Mouse (Mus musculus): ENCODE results near the gene Rtel1. TPM values are rescaled to one million over a fixed set of nuclear protein-coding genes. Genes with fewer than 3 reads are reported as not detected.

Gene Rtel1
- polyA plus RNA-seq, 1 experiment from 2014 or later: 57.1 TPM

GRCm38 (mm10) chr2:181377230-181377629 is 57.7 kb downstream of the Rtel1 start:
- H3K9me3 ChIP-seq (ENCODE audit: control insufficient read depth, low read length): no peaks in the 10 kb centered on the region
- H3K27me3 ChIP-seq (replicated peaks; ENCODE audit: control insufficient read depth, insufficient read depth, low read length): no peaks in the 10 kb centered on the region
- H3K4me1 ChIP-seq (replicated peaks; ENCODE audit: control insufficient read depth, insufficient read depth, low read length): no peaks in the 10 kb centered on the region
- H3K4me2 ChIP-seq (ENCODE audit: low read length): no peak overlapping the region
- H3K9ac ChIP-seq (ENCODE audit: low read length): no peak overlapping the region
- H3K36me3 ChIP-seq (ENCODE audit: control insufficient read depth, insufficient read depth, low read length): peaks cover 42% of the 10 kb centered on the region
- no peak overlapping the region for H3K4me3 ChIP-seq (ENCODE audit: low read depth, low read length)
- ATAC-seq (replicated peaks; ENCODE audit: low FRiP score, low TSS enrichment, low read depth) (no peak), DNase-seq (ENCODE audit: low spot score) (no peak)
- 73% methylated on average over 2 of the region's 2 CpGs for WGBS
- H3K27ac ChIP-seq (ENCODE audit: low read depth): no peak overlapping the region

- ATAC-seq (replicated peaks; ENCODE audit: low FRiP score, low TSS enrichment, low read depth) (no peak), DNase-seq (ENCODE audit: low spot score) (no peak)
- H3K9ac ChIP-seq (ENCODE audit: low read length): no peak overlapping the region
- 90% methylated on average over 5 of the region's 5 CpGs for WGBS
- H3K27ac ChIP-seq (ENCODE audit: low read depth): no peak overlapping the region
- no peak overlapping the region for H3K4me3 ChIP-seq (ENCODE audit: low read depth, low read length)
- no peaks in the 10 kb centered on the region for H3K4me1 ChIP-seq (replicated peaks; ENCODE audit: control insufficient read depth, insufficient read depth, low read length)
- no peak overlapping the region for H3K4me2 ChIP-seq (ENCODE audit: low read length)
- peaks cover 57% of the 10 kb centered on the region for H3K36me3 ChIP-seq (ENCODE audit: control insufficient read depth, insufficient read depth, low read length)
- H3K9me3 ChIP-seq (ENCODE audit: control insufficient read depth, low read length): no peaks in the 10 kb centered on the region
- no peaks in the 10 kb centered on the region for H3K27me3 ChIP-seq (replicated peaks; ENCODE audit: control insufficient read depth, insufficient read depth, low read length)
Observed at GRCm38 (mm10) chr2:181378701-181379100, 59.2 kb downstream of the Rtel1 start.

GRCm38 (mm10) chr2:181379778-181380177 is 60.2 kb downstream of the Rtel1 start, which contains the start of gene Lime1:
TSS of gene Lime1 (plus strand) at chr2:181380078.
- WGBS: 91% methylated on average over 12 of the region's 12 CpGs
- no peak within 1 kb of the TSS for H3K9ac ChIP-seq (ENCODE audit: low read length)
- no peaks in the 10 kb centered on the region for H3K4me1 ChIP-seq (replicated peaks; ENCODE audit: control insufficient read depth, insufficient read depth, low read length)
- DNase-seq (ENCODE audit: low spot score) (no peak), ATAC-seq (replicated peaks; ENCODE audit: low FRiP score, low TSS enrichment, low read depth) (no peak)
- H3K36me3 ChIP-seq (ENCODE audit: control insufficient read depth, insufficient read depth, low read length): peaks cover 61% of the 10 kb centered on the region
- H3K4me3 ChIP-seq (ENCODE audit: low read depth, low read length): no peak within 1 kb of the TSS
- no peak within 1 kb of the TSS for H3K27ac ChIP-seq (ENCODE audit: low read depth)
- no peaks in the 10 kb centered on the region for H3K27me3 ChIP-seq (replicated peaks; ENCODE audit: control insufficient read depth, insufficient read depth, low read length)
- no peaks in the 10 kb centered on the region for H3K9me3 ChIP-seq (ENCODE audit: control insufficient read depth, low read length)
- H3K4me2 ChIP-seq (ENCODE audit: low read length): no peak within 1 kb of the TSS

GRCm38 (mm10) chr2:181380251-181380650 is 60.7 kb downstream of the Rtel1 start:
- peaks cover 66% of the 10 kb centered on the region for H3K36me3 ChIP-seq (ENCODE audit: control insufficient read depth, insufficient read depth, low read length)

GRCm38 (mm10) chr2:181381107-181381506 is 61.6 kb downstream of the Rtel1 start:
- Histone ChIP-seq H3K27ac (ENCODE audit: low read depth) (no peak overlapping the region), H3K4me1 (replicated peaks; ENCODE audit: control insufficient read depth, insufficient read depth, low read length) (no peaks in the 10 kb centered on the region), H3K27me3 (replicated peaks; ENCODE audit: control insufficient read depth, insufficient read depth, low read length) (no peaks in the 10 kb centered on the region), H3K4me2 (ENCODE audit: low read length) (no peak overlapping the region), H3K4me3 (ENCODE audit: low read depth, low read length) (no peak overlapping the region), H3K9me3 (ENCODE audit: control insufficient read depth, low read length) (no peaks in the 10 kb centered on the region), H3K9ac (ENCODE audit: low read length) (no peak overlapping the region), H3K36me3 (ENCODE audit: control insufficient read depth, insufficient read depth, low read length) (peaks cover 69% of the 10 kb centered on the region)
- ATAC-seq (replicated peaks; ENCODE audit: low FRiP score, low TSS enrichment, low read depth): no peak
- DNase-seq (ENCODE audit: low spot score): no peak
- 86% methylated on average over 5 of the region's 5 CpGs for WGBS

More at GRCm38 (mm10) chr2:181380251-181380650, 60.7 kb downstream of the Rtel1 start:
- Histone ChIP-seq H3K4me1 (replicated peaks; ENCODE audit: control insufficient read depth, insufficient read depth, low read length) (no peaks in the 10 kb centered on the region), H3K9me3 (ENCODE audit: control insufficient read depth, low read length) (no peaks in the 10 kb centered on the region), H3K27ac (ENCODE audit: low read depth) (no peak overlapping the region), H3K9ac (ENCODE audit: low read length) (no peak overlapping the region), H3K4me3 (ENCODE audit: low read depth, low read length) (no peak overlapping the region), H3K27me3 (replicated peaks; ENCODE audit: control insufficient read depth, insufficient read depth, low read length) (no peaks in the 10 kb centered on the region), H3K4me2 (ENCODE audit: low read length) (no peak overlapping the region)
- 80% methylated on average over 5 of the region's 5 CpGs for WGBS
- ATAC-seq (replicated peaks; ENCODE audit: low FRiP score, low TSS enrichment, low read depth): no peak
- no peak for DNase-seq (ENCODE audit: low spot score)

GRCm38 (mm10) chr2:181381631-181382306 is 62.2 kb downstream of the Rtel1 start:
- ATAC-seq (replicated peaks; ENCODE audit: low FRiP score, low TSS enrichment, low read depth): no peak

GRCm38 (mm10) chr2:181384463-181384862 is 64.9 kb downstream of the Rtel1 start:
- H3K27me3 ChIP-seq (replicated peaks; ENCODE audit: control insufficient read depth, insufficient read depth, low read length): no peaks in the 10 kb centered on the region
- no peak overlapping the region for H3K27ac ChIP-seq (ENCODE audit: low read depth)
- H3K9ac ChIP-seq (ENCODE audit: low read length): no peak overlapping the region
- H3K4me3 ChIP-seq (ENCODE audit: low read depth, low read length): no peak overlapping the region
- H3K4me2 ChIP-seq (ENCODE audit: low read length): no peak overlapping the region
- no peaks in the 10 kb centered on the region for H3K4me1 ChIP-seq (replicated peaks; ENCODE audit: control insufficient read depth, insufficient read depth, low read length)
- H3K36me3 ChIP-seq (ENCODE audit: control insufficient read depth, insufficient read depth, low read length): peaks cover 66% of the 10 kb centered on the region
- no peak for ATAC-seq (replicated peaks; ENCODE audit: low FRiP score, low TSS enrichment, low read depth)
- 82% methylated on average over 7 of the region's 7 CpGs for WGBS
- DNase-seq (ENCODE audit: low spot score): no peak
- H3K9me3 ChIP-seq (ENCODE audit: control insufficient read depth, low read length): no peaks in the 10 kb centered on the region

More at GRCm38 (mm10) chr2:181381631-181382306, 62.2 kb downstream of the Rtel1 start:
- no peak for DNase-seq (ENCODE audit: low spot score)
- Histone ChIP-seq H3K36me3 (ENCODE audit: control insufficient read depth, insufficient read depth, low read length) (peaks cover 75% of the 10 kb centered on the region), H3K27me3 (replicated peaks; ENCODE audit: control insufficient read depth, insufficient read depth, low read length) (no peaks in the 10 kb centered on the region), H3K4me3 (ENCODE audit: low read depth, low read length) (no peak overlapping the region), H3K9me3 (ENCODE audit: control insufficient read depth, low read length) (no peaks in the 10 kb centered on the region), H3K4me2 (ENCODE audit: low read length) (no peak overlapping the region), H3K4me1 (replicated peaks; ENCODE audit: control insufficient read depth, insufficient read depth, low read length) (no peaks in the 10 kb centered on the region), H3K9ac (ENCODE audit: low read length) (no peak overlapping the region), H3K27ac (ENCODE audit: low read depth) (no peak overlapping the region)
- 92% methylated on average over 6 of the region's 6 CpGs for WGBS

- no peak overlapping the region for H3K27ac ChIP-seq (ENCODE audit: low read depth)
- 76% methylated on average over 4 of the region's 4 CpGs for WGBS
- no peaks in the 10 kb centered on the region for H3K9me3 ChIP-seq (ENCODE audit: control insufficient read depth, low read length)
- DNase-seq (ENCODE audit: low spot score) (no peak), ATAC-seq (replicated peaks; ENCODE audit: low FRiP score, low TSS enrichment, low read depth) (no peak)
- no peaks in the 10 kb centered on the region for H3K27me3 ChIP-seq (replicated peaks; ENCODE audit: control insufficient read depth, insufficient read depth, low read length)
- no peak overlapping the region for H3K4me2 ChIP-seq (ENCODE audit: low read length)
- H3K4me1 ChIP-seq (replicated peaks; ENCODE audit: control insufficient read depth, insufficient read depth, low read length): no peaks in the 10 kb centered on the region
- no peak overlapping the region for H3K4me3 ChIP-seq (ENCODE audit: low read depth, low read length)
- peaks cover 66% of the 10 kb centered on the region for H3K36me3 ChIP-seq (ENCODE audit: control insufficient read depth, insufficient read depth, low read length)
- H3K9ac ChIP-seq (ENCODE audit: low read length): no peak overlapping the region
Observed at GRCm38 (mm10) chr2:181384919-181385391, 65.4 kb downstream of the Rtel1 start.

- Histone ChIP-seq H3K4me1 (replicated peaks; ENCODE audit: control insufficient read depth, insufficient read depth, low read length) (no peaks in the 10 kb centered on the region), H3K27ac (ENCODE audit: low read depth) (no peak overlapping the region), H3K9me3 (ENCODE audit: control insufficient read depth, low read length) (no peaks in the 10 kb centered on the region), H3K4me2 (ENCODE audit: low read length) (no peak overlapping the region), H3K27me3 (replicated peaks; ENCODE audit: control insufficient read depth, insufficient read depth, low read length) (no peaks in the 10 kb centered on the region), H3K9ac (ENCODE audit: low read length) (no peak overlapping the region), H3K4me3 (ENCODE audit: low read depth, low read length) (no peak overlapping the region), H3K36me3 (ENCODE audit: control insufficient read depth, insufficient read depth, low read length) (peaks cover 66% of the 10 kb centered on the region)
- 74% methylated on average over 3 of the region's 3 CpGs for WGBS
- no peak for ATAC-seq (replicated peaks; ENCODE audit: low FRiP score, low TSS enrichment, low read depth)
- DNase-seq (ENCODE audit: low spot score): no peak
Observed at GRCm38 (mm10) chr2:181385885-181386284, 66.3 kb downstream of the Rtel1 start.

All from intestine, embryonic 14.5 days (tissue).